Mouse (Mus musculus) bone marrow, adult 2 months (tissue): ENCODE measurements around the gene Adamts15.

Source experiments
- CTCF ChIP-seq: fragments of 200-500 bp; IDR thresholded peaks from 2 replicates; pipeline ENCODE4 v1.5.1; 2011; ENCODE audit warnings: low read length, control low read depth; ENCODE audit not compliant: control insufficient read depth, insufficient read depth
- POLR2A ChIP-seq: fragments of 200-500 bp; IDR thresholded peaks from 2 replicates; pipeline ENCODE4 v1.6.1; 2011; ENCODE audit warnings: low read depth, mild to moderate bottlenecking, control low read depth, low read length, borderline replicate concordance; ENCODE audit not compliant: control insufficient read depth

DNA sequence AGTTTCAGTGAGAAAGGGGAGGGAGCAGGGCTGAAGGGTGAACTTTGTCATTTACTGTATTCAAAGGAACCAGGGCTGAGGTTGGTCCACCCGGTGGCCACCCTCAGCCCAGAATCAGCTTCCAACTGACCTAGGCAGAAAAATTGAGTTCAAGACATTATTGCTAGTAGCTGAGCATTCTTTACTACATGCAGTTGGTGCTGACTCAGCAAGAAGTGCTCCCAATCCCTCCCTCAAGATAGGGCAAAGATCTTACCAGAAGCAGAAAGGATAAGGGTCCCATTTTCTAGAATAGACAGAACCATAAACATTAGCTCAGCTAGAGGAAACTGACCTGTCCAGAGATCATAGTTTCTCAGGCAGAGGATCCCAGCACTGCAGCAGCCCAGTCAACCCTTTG is 22.0 kb upstream of the Adamts15 start:
- TF ChIP-seq CTCF (no peak), POLR2A (no peak)
